8 mouse cellular contexts compared by ENCODE assay signal in genomic region chr14:57537261-57538015, GRCm38 (mm10). TPM values are rescaled to one million over a fixed set of nuclear protein-coding genes. Genes with fewer than 3 reads are reported as not detected.
DNase-seq lines count a peak whose midpoint lies in the region; ATAC-seq and TF ChIP-seq lines count a peak whose summit lies in the region.

No protein-coding gene starts in this region.

- H3K9me3 ChIP-seq in forebrain, embryonic 15.5 days, result no peaks in the 10 kb centered on the region
- H3K9me3 ChIP-seq in intestine, postnatal 0 days (ENCODE audit: control insufficient read depth), result no peaks in the 10 kb centered on the region

- no peak for TF ChIP-seq CTCF in intestine, postnatal 0 days (IDR thresholded peaks at IDR 0.05; ENCODE audit: low read depth)

- no peak overlapping the region for H3K4me2 ChIP-seq in forebrain, embryonic 15.5 days (replicated peaks)
- no peak overlapping the region for H3K4me2 ChIP-seq in intestine, postnatal 0 days (replicated peaks; ENCODE audit: low read depth)

- no peak overlapping the region for H3K9ac ChIP-seq in forebrain, embryonic 15.5 days (replicated peaks)
- H3K9ac ChIP-seq in intestine, postnatal 0 days (ENCODE audit: low read depth, low read length), result no peak overlapping the region

- no peak for ATAC-seq in CD4-positive, CD25-positive, alpha-beta regulatory T cell, adult 4 months
- ATAC-seq in forebrain, embryonic 15.5 days (replicated peaks), result peak; percentile 9; the same call in 1 of the 2 replicates
- ATAC-seq in intestine, postnatal 0 days, result no peak

- peaks cover 42% of the 10 kb centered on the region for H3K4me1 ChIP-seq in forebrain, embryonic 15.5 days
- H3K4me1 ChIP-seq in intestine, postnatal 0 days (replicated peaks; ENCODE audit: control insufficient read depth, insufficient read depth, low read length), result no peaks in the 10 kb centered on the region

- H3K27ac ChIP-seq in forebrain, embryonic 15.5 days (replicated peaks), result peak overlapping the region; percentile 12; the same call in 1 of the 2 replicates
- H3K27ac ChIP-seq in intestine, postnatal 0 days (ENCODE audit: low read depth, low read length), result 0 out of 2 replicates have a peak overlapping the region, but pooled peaks have one; percentile 1

- no peaks in the 10 kb centered on the region for H3K36me3 ChIP-seq in forebrain, embryonic 15.5 days
- H3K36me3 ChIP-seq in intestine, postnatal 0 days (ENCODE audit: control insufficient read depth, insufficient read depth), result no peaks in the 10 kb centered on the region

- H3K27me3 ChIP-seq in forebrain, embryonic 15.5 days, result no peaks in the 10 kb centered on the region
- no peaks in the 10 kb centered on the region for H3K27me3 ChIP-seq in intestine, postnatal 0 days (replicated peaks; ENCODE audit: control insufficient read depth, insufficient read depth, low read length)

- 7% methylated on average over 16 of the region's 16 CpGs for WGBS in forebrain, embryonic 15.5 days
- WGBS in intestine, postnatal 0 days, result 45% methylated on average over 16 of the region's 16 CpGs

- DNase-seq in CD4-positive, CD25-positive, alpha-beta regulatory T cell, adult 2 months (ENCODE audit: low read depth, low spot score), result peak; percentile 26
- peak; percentile 45 to 48 for DNase-seq in B cell, adult 2 months
- DNase-seq in retina, embryonic 14.5 days (ENCODE audit: low spot score), result peak; percentile 50
- no peak for DNase-seq in urinary bladder, postnatal 14 days (ENCODE audit: low spot score)
- no peak for DNase-seq in layer of hippocampus, adult 8-10 months (ENCODE audit: low spot score in 2 of 2)

- no peak overlapping the region for H3K4me3 ChIP-seq in forebrain, embryonic 15.5 days
- H3K4me3 ChIP-seq in intestine, postnatal 0 days (ENCODE audit: low read depth, low read length), result no peak overlapping the region

RNA-seq across cellular contexts. Expression of gene Il17d, which starts 12.9 kb away (rescaled TPM):
- not detected for polyA plus RNA-seq in CD4-positive, CD25-positive, alpha-beta regulatory T cell, adult 4 months (2017; shearing (Covaris generic))
- 4.6 and 5.8 TPM in 2 replicates for polyA plus RNA-seq in forebrain, embryonic 15.5 days (2015; fragmentation: Nextera tagmentation; extraction: Ambion mirVana)
- polyA plus RNA-seq in intestine, postnatal 0 days (2015; fragmentation: Nextera tagmentation; extraction: Ambion mirVana), result 7.2 and 7.8 TPM in 2 replicates
- 10 to 100 TPM; 10.4 to 12.5 (median 10.9) TPM for total RNA-seq in layer of hippocampus, adult 8-10 months (2022)

RNA-seq across cellular contexts. Expression of gene Eef1akmt1, which starts 34.0 kb away (rescaled TPM):
- 100 to 1,000 TPM; 125 to 131 TPM for polyA plus RNA-seq in CD4-positive, CD25-positive, alpha-beta regulatory T cell, adult 4 months (2017; shearing (Covaris generic))
- polyA plus RNA-seq in forebrain, embryonic 15.5 days (2015; fragmentation: Nextera tagmentation; extraction: Ambion mirVana), result 87.1 and 103 TPM in 2 replicates
- 53.2 and 56.6 TPM in 2 replicates for polyA plus RNA-seq in intestine, postnatal 0 days (2015; fragmentation: Nextera tagmentation; extraction: Ambion mirVana)
- total RNA-seq in layer of hippocampus, adult 8-10 months (2022), result 10 to 100 TPM; 28.5 to 34.4 (median 32.4) TPM

Comparison
In these comparisons a context has a peak if more than half of its experiments do, and no peak if none do; other contexts are left out.
1. DNase-seq: peak in CD4-positive, CD25-positive, alpha-beta regulatory T cell, adult 2 months (single experiment), B cell, adult 2 months (2 of 2) and retina, embryonic 14.5 days (single experiment); none in urinary bladder, postnatal 14 days (single experiment) and layer of hippocampus, adult 8-10 months (0 of 2).